Mouse (Mus musculus): ENCODE measurements at regions not wholly inside any gene's neighbourhood (a gene's known extent, or its start where the extent isn't known, plus 50 kb on each side); places are given as distances from the start of the nearest gene placed in this dataset.

- Histone ChIP-seq H3K4me1 (replicated peaks) (peaks cover 20% of the 10 kb centered on the region), H3K36me3 (no peaks in the 10 kb centered on the region), H3K9ac (no peak overlapping the region), H3K9me3 (replicated peaks) (no peaks in the 10 kb centered on the region), H3K27ac (no peak overlapping the region), H3K4me2 (no peak overlapping the region), H3K27me3 (no peaks in the 10 kb centered on the region), H3K4me3 (no peak overlapping the region)
- no peak for ATAC-seq (replicated peaks; ENCODE audit: insufficient number of reproducible peaks, insufficient read depth, low FRiP score, low read depth)
- 43% methylated on average over 8 of the region's 8 CpGs for WGBS
These were observed 342.1 kb downstream of the Lpin1 start for GRCm38 (mm10) chr12:16268621-16269165.

- 66% methylated on average over 4 of the region's 4 CpGs for WGBS
- no peak overlapping the region for H3K4me2 ChIP-seq
These were observed 349.3 kb downstream of the Lpin1 start for GRCm38 (mm10) chr12:16261465-16261864.

GRCm38 (mm10) chr12:16260981-16261380 lies 349.8 kb downstream of the Lpin1 start:
- Histone ChIP-seq H3K9me3 (replicated peaks) (no peaks in the 10 kb centered on the region), H3K4me3 (no peak overlapping the region), H3K27ac (no peak overlapping the region), H3K36me3 (no peaks in the 10 kb centered on the region), H3K27me3 (no peaks in the 10 kb centered on the region), H3K4me1 (replicated peaks) (peaks cover 6% of the 10 kb centered on the region; the same call in 1 of the 2 replicates), H3K9ac (no peak overlapping the region), H3K4me2 (no peak overlapping the region)
- no peak for ATAC-seq (replicated peaks; ENCODE audit: insufficient number of reproducible peaks, insufficient read depth, low FRiP score, low read depth)
- whole genome bisulfite sequencing, result 46% methylated on average over 8 of the region's 8 CpGs

More at GRCm38 (mm10) chr12:16261465-16261864, 349.3 kb downstream of the Lpin1 start:
- H3K36me3 ChIP-seq, result no peaks in the 10 kb centered on the region
- no peak for ATAC-seq (replicated peaks; ENCODE audit: insufficient number of reproducible peaks, insufficient read depth, low FRiP score, low read depth)
- H3K9me3 ChIP-seq (replicated peaks), result no peaks in the 10 kb centered on the region
- H3K9ac ChIP-seq, result no peak overlapping the region
- peaks cover 6% of the 10 kb centered on the region; the same call in 1 of the 2 replicates for H3K4me1 ChIP-seq (replicated peaks)
- no peaks in the 10 kb centered on the region for H3K27me3 ChIP-seq
- no peak overlapping the region for H3K4me3 ChIP-seq
- no peak overlapping the region for H3K27ac ChIP-seq

GRCm38 (mm10) chr12:16260501-16260900 lies 350.3 kb downstream of the Lpin1 start:
- Histone ChIP-seq H3K9me3 (replicated peaks) (no peaks in the 10 kb centered on the region), H3K27ac (no peak overlapping the region), H3K4me3 (no peak overlapping the region), H3K4me1 (replicated peaks) (peaks cover 6% of the 10 kb centered on the region; the same call in 1 of the 2 replicates), H3K36me3 (no peaks in the 10 kb centered on the region), H3K27me3 (no peaks in the 10 kb centered on the region), H3K4me2 (no peak overlapping the region), H3K9ac (no peak overlapping the region)
- WGBS, result 78% methylated on average over 2 of the region's 2 CpGs
- ATAC-seq (replicated peaks; ENCODE audit: insufficient number of reproducible peaks, insufficient read depth, low FRiP score, low read depth), result no peak

GRCm38 (mm10) chr12:16250621-16251020 lies 360.1 kb downstream of the Lpin1 start:
- Histone ChIP-seq H3K4me2 (no peak overlapping the region), H3K4me1 (replicated peaks) (no peaks in the 10 kb centered on the region), H3K27me3 (no peaks in the 10 kb centered on the region), H3K36me3 (no peaks in the 10 kb centered on the region), H3K4me3 (no peak overlapping the region), H3K9ac (no peak overlapping the region), H3K27ac (no peak overlapping the region), H3K9me3 (replicated peaks) (no peaks in the 10 kb centered on the region)
- no peak for ATAC-seq (replicated peaks; ENCODE audit: insufficient number of reproducible peaks, insufficient read depth, low FRiP score, low read depth)
- WGBS, result 80% methylated on average over 1 of the region's 1 CpGs

- Histone ChIP-seq H3K4me2 (no peak overlapping the region), H3K36me3 (no peaks in the 10 kb centered on the region), H3K27ac (no peak overlapping the region), H3K4me1 (replicated peaks) (no peaks in the 10 kb centered on the region), H3K27me3 (no peaks in the 10 kb centered on the region), H3K9ac (no peak overlapping the region), H3K4me3 (no peak overlapping the region), H3K9me3 (replicated peaks) (no peaks in the 10 kb centered on the region)
- 84% methylated on average over 5 of the region's 5 CpGs for WGBS
- ATAC-seq (replicated peaks; ENCODE audit: insufficient number of reproducible peaks, insufficient read depth, low FRiP score, low read depth), result no peak
These were observed 360.7 kb downstream of the Lpin1 start for GRCm38 (mm10) chr12:16250096-16250495.

GRCm38 (mm10) chr12:16239792-16240191 lies 371.0 kb downstream of the Lpin1 start:
- no peaks in the 10 kb centered on the region for H3K27me3 ChIP-seq
- no peak for ATAC-seq (replicated peaks; ENCODE audit: insufficient number of reproducible peaks, insufficient read depth, low FRiP score, low read depth)
- 71% methylated on average over 5 of the region's 5 CpGs for WGBS
- H3K27ac ChIP-seq, result no peak overlapping the region
- no peak overlapping the region for H3K4me2 ChIP-seq
- H3K36me3 ChIP-seq, result no peaks in the 10 kb centered on the region
- H3K4me1 ChIP-seq (replicated peaks), result no peaks in the 10 kb centered on the region
- H3K9ac ChIP-seq, result no peak overlapping the region
- no peaks in the 10 kb centered on the region for H3K9me3 ChIP-seq (replicated peaks)
- H3K4me3 ChIP-seq, result no peak overlapping the region

- Histone ChIP-seq H3K9ac (no peak overlapping the region), H3K9me3 (replicated peaks) (no peaks in the 10 kb centered on the region), H3K27me3 (no peaks in the 10 kb centered on the region), H3K4me2 (no peak overlapping the region), H3K4me1 (replicated peaks) (no peaks in the 10 kb centered on the region), H3K36me3 (no peaks in the 10 kb centered on the region), H3K4me3 (no peak overlapping the region), H3K27ac (no peak overlapping the region)
- WGBS, result 58% methylated on average over 5 of the region's 5 CpGs
- ATAC-seq (replicated peaks; ENCODE audit: insufficient number of reproducible peaks, insufficient read depth, low FRiP score, low read depth), result no peak
These were observed 373.3 kb downstream of the Lpin1 start for GRCm38 (mm10) chr12:16237498-16237897.

GRCm38 (mm10) chr12:16233559-16233958 lies 377.2 kb downstream of the Lpin1 start:
- WGBS, result 87% methylated on average over 3 of the region's 3 CpGs
- ATAC-seq (replicated peaks; ENCODE audit: insufficient number of reproducible peaks, insufficient read depth, low FRiP score, low read depth), result no peak

GRCm38 (mm10) chr12:16232828-16233227 lies 377.9 kb downstream of the Lpin1 start:
- Histone ChIP-seq H3K36me3 (no peaks in the 10 kb centered on the region), H3K27ac (no peak overlapping the region), H3K4me2 (no peak overlapping the region), H3K4me3 (no peak overlapping the region), H3K9me3 (replicated peaks) (no peaks in the 10 kb centered on the region), H3K9ac (no peak overlapping the region), H3K4me1 (replicated peaks) (no peaks in the 10 kb centered on the region), H3K27me3 (no peaks in the 10 kb centered on the region)
- WGBS, result 82% methylated on average over 8 of the region's 8 CpGs
- no peak for ATAC-seq (replicated peaks; ENCODE audit: insufficient number of reproducible peaks, insufficient read depth, low FRiP score, low read depth)

More at GRCm38 (mm10) chr12:16233559-16233958, 377.2 kb downstream of the Lpin1 start:
- H3K4me2 ChIP-seq, result no peak overlapping the region
- no peaks in the 10 kb centered on the region for H3K27me3 ChIP-seq
- H3K27ac ChIP-seq, result no peak overlapping the region
- no peak overlapping the region for H3K4me3 ChIP-seq
- H3K9me3 ChIP-seq (replicated peaks), result no peaks in the 10 kb centered on the region
- H3K36me3 ChIP-seq, result no peaks in the 10 kb centered on the region
- no peak overlapping the region for H3K9ac ChIP-seq
- no peaks in the 10 kb centered on the region for H3K4me1 ChIP-seq (replicated peaks)

GRCm38 (mm10) chr12:16232051-16232450 lies 378.7 kb downstream of the Lpin1 start:
- no peaks in the 10 kb centered on the region for H3K27me3 ChIP-seq
- H3K9me3 ChIP-seq (replicated peaks), result no peaks in the 10 kb centered on the region
- H3K36me3 ChIP-seq, result no peaks in the 10 kb centered on the region
- no peaks in the 10 kb centered on the region for H3K4me1 ChIP-seq (replicated peaks)
- H3K9ac ChIP-seq, result no peak overlapping the region
- no peak for ATAC-seq (replicated peaks; ENCODE audit: insufficient number of reproducible peaks, insufficient read depth, low FRiP score, low read depth)
- H3K27ac ChIP-seq, result no peak overlapping the region
- H3K4me3 ChIP-seq, result no peak overlapping the region
- no peak overlapping the region for H3K4me2 ChIP-seq
- WGBS, result 56% methylated on average over 2 of the region's 2 CpGs

GRCm38 (mm10) chr12:16231093-16231492 lies 379.7 kb downstream of the Lpin1 start:
- H3K9ac ChIP-seq, result no peak overlapping the region
- H3K4me1 ChIP-seq (replicated peaks), result no peaks in the 10 kb centered on the region
- H3K27ac ChIP-seq, result no peak overlapping the region
- ATAC-seq (replicated peaks; ENCODE audit: insufficient number of reproducible peaks, insufficient read depth, low FRiP score, low read depth), result no peak
- no peak overlapping the region for H3K4me3 ChIP-seq
- H3K36me3 ChIP-seq, result no peaks in the 10 kb centered on the region
- no peaks in the 10 kb centered on the region for H3K27me3 ChIP-seq
- H3K4me2 ChIP-seq, result no peak overlapping the region
- no peaks in the 10 kb centered on the region for H3K9me3 ChIP-seq (replicated peaks)
- 61% methylated on average over 2 of the region's 2 CpGs for WGBS
